25 mouse cellular contexts compared by ENCODE assay signal in genomic region chr5:119557071-119557470, GRCm38 (mm10).
A peak's percentile ranks its signal among the peaks of the same experiment; 100 is the strongest.
DNase-seq lines count a peak whose midpoint lies in the region; ATAC-seq lines count a peak whose summit lies in the region.
"Had no signal": no experiment of that assay in that cellular context is flagged by ENCODE, and none has a peak within 500 bp of the region (broad histone marks: within the 10 kb centered on the region; RNA-seq: fewer than 3 reads in every experiment).

No protein-coding gene starts in this region.

- peak; percentile 35 for DNase-seq in layer of hippocampus, adult 11-12 months (ENCODE audit: low spot score)
- DNase-seq in layer of hippocampus, adult 9-10 months (ENCODE audit: low spot score): no peak
- DNase-seq in midbrain, embryonic 11.5 days (ENCODE audit: low spot score, missing footprints): peak; percentile 31
- no peak for DNase-seq in midbrain, embryonic 10.5 days (ENCODE audit: low spot score)
- DNase-seq in brain, adult 2 months (ENCODE audit: low read depth, low spot score): peak; percentile 6
- peak; percentile 30 to 42 for DNase-seq in layer of hippocampus, postnatal 36 days
- DNase-seq in ovary, postnatal 36 days (ENCODE audit: low spot score): no peak
- DNase-seq: adrenal gland, adult 8-10 months; adrenal gland, postnatal 36 days; B cell, adult 2 months; cerebellum, adult 11 months; cerebellum, adult 8-10 months; cerebellum, postnatal 14 days; embryo, embryonic 11 days; gastrocnemius, adult 2 months; gastrocnemius, postnatal 25 days; heart, adult 11 months; heart, postnatal 36 days had no signal

- H3K9ac ChIP-seq in midbrain, embryonic 11.5 days (ENCODE audit: low read length): no peak overlapping the region
- H3K9ac ChIP-seq: embryonic facial prominence, embryonic 15.5 days; heart, embryonic 13.5 days had no signal

- no peaks in the 10 kb centered on the region for H3K4me1 ChIP-seq in midbrain, embryonic 11.5 days (ENCODE audit: control insufficient read depth, insufficient read depth, low read length)
- peaks cover 5% of the 10 kb centered on the region; the same call in 1 of the 2 replicates for H3K4me1 ChIP-seq in midbrain, embryonic 10.5 days
- H3K4me1 ChIP-seq: embryonic facial prominence, embryonic 15.5 days; heart, embryonic 13.5 days had no signal

- no peak overlapping the region for H3K27ac ChIP-seq in midbrain, embryonic 11.5 days (ENCODE audit: low read depth, low read length)
- no peak overlapping the region for H3K27ac ChIP-seq in midbrain, embryonic 10.5 days (replicated peaks)
- H3K27ac ChIP-seq: embryonic facial prominence, embryonic 15.5 days; forebrain, embryonic 10.5 days; gastrocnemius, adult 2 months; heart, embryonic 13.5 days had no signal

- H3K36me3 ChIP-seq in midbrain, embryonic 11.5 days (ENCODE audit: control insufficient read depth, insufficient read depth, low read length): no peaks in the 10 kb centered on the region
- no peaks in the 10 kb centered on the region for H3K36me3 ChIP-seq in midbrain, embryonic 10.5 days
- H3K36me3 ChIP-seq: embryonic facial prominence, embryonic 15.5 days; forebrain, embryonic 10.5 days; G1E; heart, embryonic 13.5 days had no signal

- H3K9me3 ChIP-seq in midbrain, embryonic 11.5 days (ENCODE audit: control insufficient read depth, low read length): no peaks in the 10 kb centered on the region
- H3K9me3 ChIP-seq in midbrain, embryonic 10.5 days (replicated peaks): peaks cover 5% of the 10 kb centered on the region; the same call in 1 of the 2 replicates
- H3K9me3 ChIP-seq: embryonic facial prominence, embryonic 15.5 days had no signal

- ATAC-seq in midbrain, embryonic 11.5 days (ENCODE audit: low FRiP score): no peak
- ATAC-seq: CD4-positive, CD25-positive, alpha-beta regulatory T cell, adult 4 months; forebrain, embryonic 14.5 days had no signal

- H3K27me3 ChIP-seq in midbrain, embryonic 11.5 days (ENCODE audit: control insufficient read depth, insufficient read depth, low read length): no peaks in the 10 kb centered on the region
- peaks cover 6% of the 10 kb centered on the region for H3K27me3 ChIP-seq in midbrain, embryonic 10.5 days (ENCODE audit: low read depth, poor library complexity, severe bottlenecking)
- H3K27me3 ChIP-seq: embryonic facial prominence, embryonic 15.5 days had no signal

- 84% methylated on average over 5 of the region's 5 CpGs for WGBS in midbrain, embryonic 11.5 days
- 93% methylated on average over 5 of the region's 5 CpGs for WGBS in midbrain, embryonic 10.5 days

- H3K4me2 ChIP-seq in midbrain, embryonic 11.5 days: no peak overlapping the region
- H3K4me2 ChIP-seq: embryonic facial prominence, embryonic 15.5 days; heart, embryonic 13.5 days had no signal

- H3K4me3 ChIP-seq in midbrain, embryonic 11.5 days (ENCODE audit: low read depth, low read length): no peak overlapping the region
- no peak overlapping the region for H3K4me3 ChIP-seq in midbrain, embryonic 10.5 days
- H3K4me3 ChIP-seq: embryonic facial prominence, embryonic 15.5 days; erythroblast, embryonic 14.5 days; forebrain, embryonic 10.5 days; gastrocnemius, adult 2 months; heart, embryonic 13.5 days had no signal

Comparison
In these comparisons a context has a peak if more than half of its experiments do, and no peak if none do; other contexts are left out.
1. DNase-seq: peak in layer of hippocampus, adult 11-12 months (single experiment), midbrain, embryonic 11.5 days (single experiment), brain, adult 2 months (single experiment) and layer of hippocampus, postnatal 36 days (2 of 2); none in layer of hippocampus, adult 9-10 months (single experiment), midbrain, embryonic 10.5 days (single experiment) and ovary, postnatal 36 days (single experiment).